Mouse (Mus musculus): ENCODE results near the gene Bin2.

The Bin2 gene

GRCm38 (mm10) chr15:100651610-100652009, 17.7 kb downstream of the Bin2 start:
- ATAC-seq (ENCODE audit: low TSS enrichment), result no peak

DNA sequence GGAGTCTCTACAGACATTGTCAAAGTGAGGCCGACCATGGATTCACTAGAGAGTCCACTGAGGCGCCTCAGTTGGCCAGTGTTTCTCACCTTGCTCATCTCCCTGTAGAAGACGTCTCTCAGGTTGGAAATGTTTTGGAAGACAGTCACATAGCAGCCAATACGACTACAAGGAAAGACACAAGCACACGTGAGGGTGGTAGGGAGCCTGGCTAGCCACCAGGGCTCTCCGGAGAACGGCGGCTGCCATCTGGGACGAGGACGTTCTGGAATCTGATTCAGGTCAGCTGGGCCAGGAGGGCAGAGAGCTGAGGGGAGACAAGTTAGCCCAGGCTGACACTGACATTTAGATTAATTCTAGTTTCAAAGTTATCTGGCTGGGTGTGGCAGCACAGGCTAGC, 19.2 kb downstream of the Bin2 start:
- ATAC-seq (ENCODE audit: low TSS enrichment), result no peak

DNA sequence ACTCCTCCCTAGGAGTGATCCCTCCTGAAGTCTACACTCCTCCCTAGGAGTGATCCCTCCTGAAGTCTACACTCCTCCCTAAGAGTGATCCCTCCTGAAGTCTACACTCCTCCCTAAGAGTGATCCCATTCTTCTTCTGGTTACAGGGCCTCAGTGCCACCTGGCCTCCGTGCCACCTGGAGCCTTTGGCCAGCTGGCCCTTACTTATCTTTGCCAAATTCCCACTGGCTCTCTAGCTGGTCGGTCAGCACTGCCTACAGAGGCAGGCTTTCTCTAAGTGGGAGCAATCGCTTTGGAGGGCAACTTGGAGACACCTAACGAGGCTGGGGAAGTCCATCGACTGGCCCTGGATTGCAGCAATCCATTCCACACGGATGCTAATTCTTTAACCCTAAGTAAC, 23.2 kb downstream of the Bin2 start:
- ATAC-seq (ENCODE audit: low TSS enrichment), result no peak

- ATAC-seq (ENCODE audit: low TSS enrichment), result no peak
Measured at GRCm38 (mm10) chr15:100642451-100642850, 26.9 kb downstream of the Bin2 start.

- ATAC-seq (ENCODE audit: low TSS enrichment), result no peak
Measured at GRCm38 (mm10) chr15:100641226-100641810, 28.0 kb downstream of the Bin2 start.

DNA sequence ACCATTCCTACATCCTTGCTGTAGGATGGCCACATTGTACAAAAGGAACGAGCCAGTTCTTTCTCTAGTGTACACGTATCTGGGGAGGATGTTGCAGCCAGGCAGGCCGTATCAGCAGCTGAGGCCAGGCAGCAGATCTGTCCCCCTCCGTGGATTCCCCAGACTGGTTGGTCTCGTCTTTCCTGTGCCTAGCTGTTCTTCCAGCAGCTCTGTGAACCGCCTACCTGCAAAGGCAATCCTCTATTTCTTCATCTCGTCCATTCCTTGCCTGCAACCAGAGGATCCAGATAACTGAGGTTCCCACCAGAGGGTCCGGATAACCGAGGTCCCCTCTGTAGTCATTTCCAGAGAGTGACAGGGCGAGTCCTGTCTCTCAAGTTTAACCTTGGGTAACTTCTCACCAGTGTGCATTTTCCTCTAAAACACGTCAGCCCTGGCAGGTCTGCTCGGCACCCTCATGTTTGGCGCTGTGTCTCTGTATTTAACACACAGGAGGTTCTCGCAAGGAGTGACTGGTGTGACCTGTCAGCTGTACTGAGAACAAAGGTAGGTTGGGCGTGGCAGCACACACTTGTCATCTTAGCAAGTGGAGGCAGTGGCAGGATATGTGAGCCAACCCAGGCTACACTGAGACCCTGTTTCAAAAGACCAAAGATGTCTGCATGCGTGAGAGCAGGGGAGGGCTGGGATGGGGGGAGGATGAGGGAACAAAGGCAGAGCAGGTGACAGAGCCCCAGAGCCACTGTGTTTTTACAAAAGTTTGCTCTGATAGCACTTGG, 29.2 kb downstream of the Bin2 start:
- no peak for ATAC-seq (ENCODE audit: low TSS enrichment)

GRCm38 (mm10) chr15:100637661-100638060, 31.7 kb downstream of the Bin2 start:
- no peak for ATAC-seq (ENCODE audit: low TSS enrichment)

GRCm38 (mm10) chr15:100636700-100637501, 32.5 kb downstream of the Bin2 start, which contains the start of gene Smagp:
TSS of gene Smagp (minus strand) at chr15:100636940.
- ATAC-seq (ENCODE audit: low TSS enrichment), result no peak

- no peak for ATAC-seq (ENCODE audit: low TSS enrichment)
Measured at GRCm38 (mm10) chr15:100635851-100636645, 33.3 kb downstream of the Bin2 start.

DNA sequence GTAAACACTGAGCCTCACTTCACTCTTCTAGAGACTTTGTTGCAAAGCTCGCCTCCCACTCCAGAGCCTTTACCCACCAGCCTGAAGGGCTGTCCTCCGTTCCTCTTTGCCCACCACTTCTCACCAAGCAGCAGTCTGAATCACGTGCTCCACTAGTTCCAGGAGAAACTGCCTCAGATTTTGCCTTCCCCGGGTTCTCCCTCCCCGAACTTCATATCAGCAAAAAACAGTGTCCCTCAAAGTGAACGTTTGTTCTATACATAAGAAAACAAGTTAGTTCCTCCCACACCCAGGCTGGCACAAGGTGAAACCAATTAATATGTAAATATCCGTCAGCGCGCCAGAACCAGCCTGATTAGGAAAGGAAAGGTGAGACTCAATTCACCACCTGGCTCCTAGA, 34.1 kb downstream of the Bin2 start:
- no peak for ATAC-seq (ENCODE audit: low TSS enrichment)

GRCm38 (mm10) chr15:100633341-100633740, 36.0 kb downstream of the Bin2 start:
- no peak for ATAC-seq (ENCODE audit: low TSS enrichment)

GRCm38 (mm10) chr15:100632323-100632722, 37.0 kb downstream of the Bin2 start:
- no peak for ATAC-seq (ENCODE audit: low TSS enrichment)

DNA sequence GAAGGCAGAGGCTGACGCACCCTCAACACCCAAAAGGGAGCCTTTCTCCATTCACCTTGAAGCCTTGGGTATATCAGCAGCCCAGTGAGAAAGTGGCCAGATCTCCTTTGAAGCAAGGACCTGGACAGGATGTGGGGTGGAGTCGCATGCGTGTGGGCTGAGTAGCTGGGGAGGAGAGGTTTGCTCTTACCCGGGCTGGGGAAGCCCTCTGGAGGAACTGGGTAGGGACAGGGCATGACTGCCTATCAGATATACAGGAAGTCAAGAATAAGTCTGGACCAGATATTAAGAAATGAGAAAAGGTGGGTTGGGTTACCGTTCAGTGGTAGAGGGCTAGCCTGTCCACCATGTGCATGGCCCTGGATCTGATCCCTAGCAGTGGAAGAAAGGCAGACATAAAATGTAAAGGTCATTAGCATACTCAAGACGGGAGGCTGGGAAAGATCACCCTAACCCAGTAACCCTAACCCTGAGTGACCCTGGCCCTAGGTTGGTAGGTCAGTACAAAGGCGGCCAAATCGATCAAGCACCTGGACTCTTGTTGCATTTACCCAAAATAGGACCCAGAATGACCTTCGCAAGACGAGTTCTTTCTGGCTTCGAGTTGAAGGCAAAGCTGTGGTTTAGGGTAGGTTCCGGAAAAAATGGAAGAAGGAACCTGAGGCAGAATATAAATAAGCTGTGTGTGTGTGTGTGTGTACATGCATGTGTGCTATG, 37.7 kb downstream of the Bin2 start:
- ATAC-seq (ENCODE audit: low TSS enrichment), result no peak

GRCm38 (mm10) chr15:100630126-100630525, 39.2 kb downstream of the Bin2 start:
- no peak for ATAC-seq (ENCODE audit: low TSS enrichment)

- no peak for ATAC-seq (ENCODE audit: low TSS enrichment)
Measured at GRCm38 (mm10) chr15:100628797-100629196, 40.6 kb downstream of the Bin2 start.

GRCm38 (mm10) chr15:100627774-100628370, 41.5 kb downstream of the Bin2 start:
- peak; percentile 38; the same call in 1 of the 2 replicates for ATAC-seq (ENCODE audit: low TSS enrichment)

GRCm38 (mm10) chr15:100627287-100627686, 42.1 kb downstream of the Bin2 start:
- no peak for ATAC-seq (ENCODE audit: low TSS enrichment)

DNA sequence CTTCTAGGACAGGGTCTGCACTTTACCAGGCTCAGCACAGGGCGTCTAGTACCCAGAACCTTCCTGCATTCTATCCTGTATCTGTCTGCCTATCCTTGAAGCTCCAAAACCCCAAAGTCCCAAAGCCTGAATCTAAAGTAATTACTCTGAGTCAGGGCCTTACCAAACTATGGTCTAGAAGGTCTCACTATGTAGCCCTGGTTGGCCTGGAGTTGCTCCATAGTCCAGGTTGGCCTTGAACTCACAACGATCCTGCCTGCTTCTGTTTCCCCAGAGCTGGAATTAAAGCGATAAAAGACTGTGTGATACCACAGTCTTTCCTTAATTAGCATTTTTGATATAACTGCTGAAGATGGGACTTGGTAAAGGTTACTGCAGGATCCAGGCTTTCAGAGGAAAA, 44.9 kb downstream of the Bin2 start:
- ATAC-seq (ENCODE audit: low TSS enrichment), result no peak

DNA sequence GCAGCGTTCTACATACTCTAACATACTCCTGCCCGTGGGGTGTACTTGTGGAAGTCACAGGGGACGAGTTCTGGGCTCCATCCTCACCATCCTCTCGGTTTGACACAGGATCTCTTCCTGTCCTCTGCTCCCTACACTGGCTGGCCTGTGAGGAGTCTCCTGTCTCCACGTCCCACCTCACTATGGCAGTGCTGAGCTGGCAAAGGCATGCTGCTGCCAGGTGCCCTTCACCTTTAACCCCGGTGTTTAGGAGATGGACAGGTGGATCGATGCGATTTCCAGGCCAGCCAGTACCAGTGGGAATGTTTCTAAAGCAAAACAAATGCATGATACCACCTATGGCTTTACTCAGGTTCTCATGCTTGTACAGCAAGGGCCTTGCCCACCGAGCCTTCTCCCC, 45.6 kb downstream of the Bin2 start:
- no peak for ATAC-seq (ENCODE audit: low TSS enrichment)

DNA sequence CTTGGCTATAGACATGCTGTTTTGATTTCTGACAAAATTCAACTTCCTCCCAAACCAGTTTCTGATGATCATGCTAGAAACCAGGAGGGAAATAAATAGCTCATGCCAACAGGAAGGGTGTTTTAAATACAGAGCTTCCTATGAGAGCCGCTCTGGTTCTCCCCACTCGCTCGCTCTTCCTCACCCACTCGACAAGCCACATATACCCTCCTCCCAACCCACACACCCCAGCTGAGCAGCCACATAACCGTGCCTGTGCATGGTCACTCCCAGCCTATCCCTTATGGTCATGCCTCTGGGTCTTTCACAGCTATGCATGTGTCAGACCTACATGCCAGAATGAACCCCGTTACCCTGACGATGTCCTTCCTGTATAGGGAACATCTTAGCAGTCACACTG, 47.2 kb downstream of the Bin2 start:
- ATAC-seq (ENCODE audit: low TSS enrichment), result peak; percentile 94

- peak; percentile 24; the same call in 1 of the 2 replicates for ATAC-seq (ENCODE audit: low TSS enrichment)
Measured at GRCm38 (mm10) chr15:100621671-100622070, 47.7 kb downstream of the Bin2 start.
